Mouse (Mus musculus) liver, adult 2 months (tissue): Measurements from ENCODE around the gene Ier3.
A peak's percentile ranks its signal among the peaks of the same experiment; 100 is the strongest.

Source experiments
- CTCF ChIP-seq: fragments of 200-500 bp; IDR thresholded peaks from 2 replicates; pipeline ENCODE4 v1.5.1; 2011; ENCODE audit warnings: low read depth, low read length, control low read depth
- POLR2A ChIP-seq: fragments of 200-500 bp; IDR thresholded peaks from 2 replicates; pipeline ENCODE4 v1.6.1; 2011; ENCODE audit warnings: low read length, control low read depth; ENCODE audit not compliant: insufficient read depth; ENCODE audit errors: extremely low read depth

DNA sequence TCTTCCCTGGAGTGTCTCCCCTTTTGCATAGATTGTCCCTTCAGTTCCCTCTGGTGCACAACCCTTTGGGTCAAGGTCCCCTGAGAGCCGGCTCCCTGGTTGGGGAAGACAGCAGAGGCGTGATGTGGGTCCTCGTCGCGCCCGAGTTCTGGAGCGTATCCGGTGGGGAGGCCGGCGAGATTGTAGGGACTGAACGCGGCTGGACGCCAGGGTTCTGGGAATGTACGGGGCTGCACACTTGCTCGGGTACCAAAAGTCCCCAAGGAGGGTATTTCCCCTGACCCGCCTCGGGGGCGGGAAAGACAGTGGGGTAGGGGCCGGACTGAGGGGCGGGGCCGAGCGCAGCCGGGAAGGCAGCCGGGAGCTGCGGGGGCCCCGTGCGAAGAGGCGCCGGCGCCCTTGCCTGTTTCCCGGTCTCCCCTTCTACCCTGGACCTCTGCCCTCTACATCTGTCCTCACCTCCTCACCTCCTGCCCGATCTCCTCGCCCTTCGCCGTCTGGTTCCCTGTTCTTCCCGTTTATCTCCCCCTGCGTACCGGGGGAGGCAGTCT is 44.9 kb downstream of the Ier3 start:
- no peak for TF ChIP-seq CTCF
- 0 out of 2 replicates have a peak, but pooled peaks have one; percentile 5 for TF ChIP-seq POLR2A
